Mouse (Mus musculus): ENCODE measurements around the gene Cep78. TPM values are rescaled to one million over a fixed set of nuclear protein-coding genes. Genes with fewer than 3 reads are reported as not detected.

Gene Cep78
- polyA plus RNA-seq, 1 experiment = 4.0 TPM

DNA sequence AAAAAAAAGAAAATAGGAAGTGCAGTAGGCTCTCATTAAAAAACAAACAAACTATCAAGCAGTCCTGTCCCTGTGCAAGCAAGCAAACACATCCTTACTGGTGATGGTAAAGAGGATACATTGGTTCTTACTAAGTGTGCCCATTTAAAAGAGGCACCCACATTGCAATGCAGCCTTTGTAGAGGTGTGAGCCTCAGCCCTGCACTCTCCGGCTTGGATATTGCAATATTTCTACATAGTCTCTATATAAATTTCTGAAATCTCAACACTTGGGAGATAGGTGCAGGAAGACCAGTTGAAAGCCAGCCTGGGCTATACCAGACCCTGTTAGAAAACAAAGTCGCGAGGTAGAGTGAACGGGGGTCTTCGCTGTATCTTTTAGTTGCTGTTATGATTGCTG, 41.5 kb upstream of the Cep78 start:
- no peak overlapping the region for H3K4me2 ChIP-seq (ENCODE audit: low read depth)
- TF ChIP-seq MAX (IDR thresholded peaks at IDR 0.05; ENCODE audit: low read depth) (no peak), MYOG (IDR thresholded peaks at IDR 0.05; ENCODE audit: control insufficient read depth in 1 of 3, insufficient read depth in 1 of 3, insufficient read length in 2 of 3, low read depth in 2 of 3) (no peak), REST (IDR thresholded peaks at IDR 0.05; ENCODE audit: insufficient read depth, insufficient read length) (no peak), TCF3 (IDR thresholded peaks at IDR 0.05; ENCODE audit: insufficient read length, low read depth) (no peak), TCF12 (IDR thresholded peaks at IDR 0.05; ENCODE audit: insufficient read depth, poor library complexity, severe bottlenecking) (no peak), POLR2AphosphoS2 (IDR thresholded peaks at IDR 0.05; ENCODE audit: insufficient read length, low read depth) (no peak), CEBPB (IDR thresholded peaks at IDR 0.05; ENCODE audit: insufficient read depth, poor library complexity, severe bottlenecking) (no peak), SRF (IDR thresholded peaks at IDR 0.05; ENCODE audit: control insufficient read depth, insufficient read length, low read depth) (no peak), USF1 (IDR thresholded peaks at IDR 0.05; ENCODE audit: low read depth) (no peak)
- no peaks in the 10 kb centered on the region for H3K27me3 ChIP-seq (ENCODE audit: control insufficient read depth, insufficient read depth, insufficient read length)
- H3K4me3 ChIP-seq = no peak overlapping the region
- H3ac ChIP-seq (ENCODE audit: control insufficient read depth, insufficient read length) = no peak overlapping the region
- no peaks in the 10 kb centered on the region for H3K36me3 ChIP-seq (ENCODE audit: control insufficient read depth, insufficient read depth)
- no peaks in the 10 kb centered on the region for H3K79me2 ChIP-seq (ENCODE audit: control insufficient read depth, insufficient read depth)

DNA sequence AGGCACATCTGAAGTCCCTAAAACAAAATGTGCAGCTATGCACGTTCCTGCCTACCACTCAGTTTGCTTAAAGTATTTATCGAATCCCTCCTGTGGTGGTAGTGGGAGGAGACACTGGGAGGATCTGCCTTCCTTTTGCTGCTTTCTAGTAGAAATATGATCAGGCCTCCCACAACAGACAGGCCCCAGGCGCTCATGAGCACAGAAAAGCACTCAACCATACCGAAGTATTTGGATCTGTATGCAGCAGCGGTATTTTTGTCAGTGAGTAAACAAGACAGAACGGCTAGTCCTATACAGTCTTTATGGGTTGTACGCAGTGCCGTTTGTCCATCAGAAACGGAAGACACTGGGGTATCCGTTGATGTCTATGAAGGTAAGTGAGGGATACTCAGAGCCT, 37.4 kb upstream of the Cep78 start:
- H3ac ChIP-seq (ENCODE audit: control insufficient read depth, insufficient read length) = no peak overlapping the region
- H3K4me2 ChIP-seq (ENCODE audit: low read depth) = no peak overlapping the region
- H3K79me2 ChIP-seq (ENCODE audit: control insufficient read depth, insufficient read depth) = no peaks in the 10 kb centered on the region
- no peak overlapping the region for H3K4me3 ChIP-seq
- no peaks in the 10 kb centered on the region for H3K27me3 ChIP-seq (ENCODE audit: control insufficient read depth, insufficient read depth, insufficient read length)
- no peaks in the 10 kb centered on the region for H3K36me3 ChIP-seq (ENCODE audit: control insufficient read depth, insufficient read depth)
- TF ChIP-seq E2F4 (IDR thresholded peaks at IDR 0.05; ENCODE audit: insufficient read depth) (no peak), USF1 (IDR thresholded peaks at IDR 0.05; ENCODE audit: low read depth) (no peak), POLR2AphosphoS2 (IDR thresholded peaks at IDR 0.05; ENCODE audit: insufficient read length, low read depth) (no peak), CEBPB (IDR thresholded peaks at IDR 0.05; ENCODE audit: insufficient read depth, poor library complexity, severe bottlenecking) (no peak), MYOG (IDR thresholded peaks at IDR 0.05; ENCODE audit: control insufficient read depth in 1 of 3, insufficient read depth in 1 of 3, insufficient read length in 2 of 3, low read depth in 2 of 3) (no peak), TCF12 (IDR thresholded peaks at IDR 0.05; ENCODE audit: insufficient read depth, poor library complexity, severe bottlenecking) (no peak), SRF (IDR thresholded peaks at IDR 0.05; ENCODE audit: control insufficient read depth, insufficient read length, low read depth) (no peak), MYOD1 (IDR thresholded peaks at IDR 0.05; ENCODE audit: control insufficient read depth in 1 of 3, insufficient read length in 2 of 3, low read depth in 2 of 3) (no peak), REST (IDR thresholded peaks at IDR 0.05; ENCODE audit: insufficient read depth, insufficient read length) (no peak), MAX (IDR thresholded peaks at IDR 0.05; ENCODE audit: low read depth) (no peak), POLR2A (IDR thresholded peaks at IDR 0.05; ENCODE audit: insufficient read length, low read depth) (no peak), TCF3 (IDR thresholded peaks at IDR 0.05; ENCODE audit: insufficient read length, low read depth) (no peak)

DNA sequence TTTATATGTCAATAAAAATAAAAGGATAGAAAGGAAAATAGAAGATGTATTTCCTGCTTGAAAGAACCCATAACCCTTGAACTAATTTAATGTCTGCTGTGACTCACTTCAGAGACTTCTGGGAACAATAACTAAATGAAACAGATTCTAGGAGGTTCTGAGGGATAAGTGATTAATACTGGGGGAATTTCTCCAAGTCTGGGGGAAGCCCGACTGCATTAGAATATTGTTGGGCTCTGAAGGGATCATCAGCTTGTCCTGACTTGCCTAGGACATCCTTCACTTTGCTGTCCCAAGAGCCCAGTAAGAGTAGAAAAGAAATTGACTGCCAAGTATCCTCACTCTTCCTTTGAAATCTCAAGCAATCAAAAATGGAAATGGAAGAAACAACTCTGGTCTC, 31.4 kb upstream of the Cep78 start:
- H3K4me2 ChIP-seq (ENCODE audit: low read depth) = peak overlapping the region; percentile 13
- TF ChIP-seq MAX (IDR thresholded peaks at IDR 0.05; ENCODE audit: low read depth) = no peak
- TF ChIP-seq TCF3 (IDR thresholded peaks at IDR 0.05; ENCODE audit: insufficient read length, low read depth) = no peak
- no peak for TF ChIP-seq MYOG (IDR thresholded peaks at IDR 0.05; ENCODE audit: control insufficient read depth in 1 of 3, insufficient read depth in 1 of 3, insufficient read length in 2 of 3, low read depth in 2 of 3)
- TF ChIP-seq CEBPB (IDR thresholded peaks at IDR 0.05; ENCODE audit: insufficient read depth, poor library complexity, severe bottlenecking) = no peak
- no peak for TF ChIP-seq POLR2A (IDR thresholded peaks at IDR 0.05; ENCODE audit: insufficient read length, low read depth)
- TF ChIP-seq POLR2AphosphoS2 (IDR thresholded peaks at IDR 0.05; ENCODE audit: insufficient read length, low read depth) = no peak
- TF ChIP-seq SRF (IDR thresholded peaks at IDR 0.05; ENCODE audit: control insufficient read depth, insufficient read length, low read depth) = no peak
- TF ChIP-seq TCF12 (IDR thresholded peaks at IDR 0.05; ENCODE audit: insufficient read depth, poor library complexity, severe bottlenecking) = no peak
- no peak for TF ChIP-seq REST (IDR thresholded peaks at IDR 0.05; ENCODE audit: insufficient read depth, insufficient read length)
- TF ChIP-seq USF1 (IDR thresholded peaks at IDR 0.05; ENCODE audit: low read depth) = no peak
- no peak for TF ChIP-seq E2F4 (IDR thresholded peaks at IDR 0.05; ENCODE audit: insufficient read depth)
- no peak for TF ChIP-seq MYOD1 (IDR thresholded peaks at IDR 0.05; ENCODE audit: control insufficient read depth in 1 of 3, insufficient read length in 2 of 3, low read depth in 2 of 3)
- no peaks in the 10 kb centered on the region for H3K79me2 ChIP-seq (ENCODE audit: control insufficient read depth, insufficient read depth)
- no peak overlapping the region for H3ac ChIP-seq (ENCODE audit: control insufficient read depth, insufficient read length)
- H3K4me3 ChIP-seq = no peak overlapping the region
- no peaks in the 10 kb centered on the region for H3K36me3 ChIP-seq (ENCODE audit: control insufficient read depth, insufficient read depth)
- H3K27me3 ChIP-seq (ENCODE audit: control insufficient read depth, insufficient read depth, insufficient read length) = no peaks in the 10 kb centered on the region

DNA sequence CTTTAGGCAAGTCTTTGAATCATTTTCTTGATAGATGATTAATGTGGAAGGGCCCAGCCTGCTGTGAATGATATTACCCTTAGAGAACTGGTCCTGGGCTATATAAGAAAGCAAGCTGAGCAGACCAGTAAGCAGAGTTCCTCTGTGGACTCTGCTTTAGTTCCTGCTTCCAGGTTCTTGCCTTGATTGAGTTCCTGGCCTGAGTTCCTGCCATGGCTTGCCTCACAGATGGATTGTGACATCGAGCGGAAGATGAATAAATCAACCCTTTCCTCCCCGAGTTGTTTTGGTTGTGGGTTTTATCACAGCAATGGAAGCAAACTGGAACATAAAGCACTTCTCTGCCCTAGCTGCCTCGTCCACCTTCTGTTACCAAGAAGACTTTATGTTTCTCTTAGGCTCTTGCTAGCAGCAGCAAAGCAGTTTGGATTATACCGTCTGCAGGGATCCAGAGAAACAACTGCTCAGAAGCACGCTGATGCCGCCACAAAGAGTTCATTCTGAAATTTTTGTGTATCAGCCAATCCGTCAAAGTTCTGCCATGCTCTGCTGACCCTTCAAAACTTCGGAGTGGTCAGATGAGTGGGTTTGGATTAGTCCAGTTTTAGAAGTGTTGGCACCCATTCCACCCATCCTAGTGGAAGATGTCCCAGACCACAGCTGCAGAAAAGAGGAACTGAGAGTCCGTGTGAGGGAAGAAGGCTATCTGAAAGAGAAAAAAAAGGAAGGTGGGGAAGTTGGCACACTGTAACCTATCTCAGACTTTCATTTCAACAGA, 30.6 kb upstream of the Cep78 start:
- no peaks in the 10 kb centered on the region for H3K27me3 ChIP-seq (ENCODE audit: control insufficient read depth, insufficient read depth, insufficient read length)
- TF ChIP-seq E2F4 (IDR thresholded peaks at IDR 0.05; ENCODE audit: insufficient read depth) (no peak), USF1 (IDR thresholded peaks at IDR 0.05; ENCODE audit: low read depth) (no peak), MAX (IDR thresholded peaks at IDR 0.05; ENCODE audit: low read depth) (no peak), MYOG (IDR thresholded peaks at IDR 0.05; ENCODE audit: control insufficient read depth in 1 of 3, insufficient read depth in 1 of 3, insufficient read length in 2 of 3, low read depth in 2 of 3) (no peak), REST (IDR thresholded peaks at IDR 0.05; ENCODE audit: insufficient read depth, insufficient read length) (no peak), POLR2AphosphoS2 (IDR thresholded peaks at IDR 0.05; ENCODE audit: insufficient read length, low read depth) (no peak), MYOD1 (IDR thresholded peaks at IDR 0.05; ENCODE audit: control insufficient read depth in 1 of 3, insufficient read length in 2 of 3, low read depth in 2 of 3) (no peak), TCF3 (IDR thresholded peaks at IDR 0.05; ENCODE audit: insufficient read length, low read depth) (no peak), SRF (IDR thresholded peaks at IDR 0.05; ENCODE audit: control insufficient read depth, insufficient read length, low read depth) (no peak), TCF12 (IDR thresholded peaks at IDR 0.05; ENCODE audit: insufficient read depth, poor library complexity, severe bottlenecking) (no peak), POLR2A (IDR thresholded peaks at IDR 0.05; ENCODE audit: insufficient read length, low read depth) (no peak)
- no peak overlapping the region for H3K4me3 ChIP-seq
- no peak overlapping the region for H3ac ChIP-seq (ENCODE audit: control insufficient read depth, insufficient read length)
- H3K4me2 ChIP-seq (ENCODE audit: low read depth) = no peak overlapping the region
- no peaks in the 10 kb centered on the region for H3K36me3 ChIP-seq (ENCODE audit: control insufficient read depth, insufficient read depth)
- H3K79me2 ChIP-seq (ENCODE audit: control insufficient read depth, insufficient read depth) = no peaks in the 10 kb centered on the region

Measured in myocyte (in vitro differentiated cells).